Mouse (Mus musculus): ENCODE data around the gene Nrd1. TPM values are rescaled to one million over a fixed set of nuclear protein-coding genes. Genes with fewer than 3 reads are reported as not detected.

Gene Nrd1
- polyA plus RNA-seq, 1 experiment from 2014 or later, result 73.6 TPM

DNA sequence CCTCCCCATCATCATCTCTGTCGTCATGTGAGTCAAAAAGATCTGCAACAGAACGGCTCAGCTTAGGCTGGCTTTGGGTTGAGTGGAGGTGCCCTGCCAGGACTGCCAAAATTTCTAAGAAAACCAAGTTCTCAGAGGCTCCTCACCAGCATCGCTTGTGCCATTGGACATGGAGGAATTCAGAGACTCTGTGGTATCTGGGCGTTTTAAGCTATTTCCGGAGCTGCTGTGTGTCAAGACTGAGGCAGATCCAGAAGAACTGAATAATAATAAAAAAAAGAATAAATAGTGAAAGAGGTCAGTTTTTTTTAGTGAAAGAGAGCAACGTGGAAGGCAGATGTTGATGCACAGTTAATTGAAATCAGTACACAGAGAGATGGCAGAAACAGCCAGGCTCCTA is 72.4 kb downstream of the Nrd1 start:
- no peak for ATAC-seq (ENCODE audit: low FRiP score, low read depth)
- Histone ChIP-seq H3K4me2 (no peak overlapping the region), H3K27me3 (no peaks in the 10 kb centered on the region), H3K9me3 (no peaks in the 10 kb centered on the region), H3K4me1 (replicated peaks) (no peaks in the 10 kb centered on the region), H3K9ac (no peak overlapping the region), H3K27ac (replicated peaks) (no peak overlapping the region), H3K4me3 (no peak overlapping the region), H3K36me3 (peaks cover 16% of the 10 kb centered on the region; the same call in 1 of the 2 replicates)
- WGBS, result 93% methylated on average over 6 of the region's 6 CpGs

DNA sequence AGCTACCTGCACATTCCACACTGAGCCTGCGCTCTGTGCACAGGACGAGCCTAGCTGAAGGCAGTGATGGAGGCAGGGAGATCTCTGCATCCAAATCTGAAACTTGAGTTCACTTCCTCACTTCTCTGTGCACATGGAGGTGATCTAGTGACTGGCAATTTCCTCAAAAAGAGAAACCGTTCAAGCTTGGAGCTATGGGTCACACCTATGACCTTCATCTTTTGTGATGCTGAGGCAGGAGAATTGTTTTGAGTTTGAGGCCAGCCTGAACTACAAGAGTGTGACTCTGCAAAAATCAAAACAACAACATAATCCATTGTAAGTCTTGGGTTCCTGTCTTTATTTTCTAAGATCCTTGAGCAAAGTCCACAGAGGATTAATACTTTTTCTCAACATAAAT is 72.8 kb downstream of the Nrd1 start:
- 88% methylated on average over 3 of the region's 3 CpGs for WGBS
- Histone ChIP-seq H3K27ac (replicated peaks) (no peak overlapping the region), H3K36me3 (peaks cover 16% of the 10 kb centered on the region; the same call in 1 of the 2 replicates), H3K9ac (no peak overlapping the region), H3K9me3 (no peaks in the 10 kb centered on the region), H3K4me3 (no peak overlapping the region), H3K4me2 (no peak overlapping the region), H3K27me3 (no peaks in the 10 kb centered on the region), H3K4me1 (replicated peaks) (no peaks in the 10 kb centered on the region)
- ATAC-seq (ENCODE audit: low FRiP score, low read depth), result no peak

DNA sequence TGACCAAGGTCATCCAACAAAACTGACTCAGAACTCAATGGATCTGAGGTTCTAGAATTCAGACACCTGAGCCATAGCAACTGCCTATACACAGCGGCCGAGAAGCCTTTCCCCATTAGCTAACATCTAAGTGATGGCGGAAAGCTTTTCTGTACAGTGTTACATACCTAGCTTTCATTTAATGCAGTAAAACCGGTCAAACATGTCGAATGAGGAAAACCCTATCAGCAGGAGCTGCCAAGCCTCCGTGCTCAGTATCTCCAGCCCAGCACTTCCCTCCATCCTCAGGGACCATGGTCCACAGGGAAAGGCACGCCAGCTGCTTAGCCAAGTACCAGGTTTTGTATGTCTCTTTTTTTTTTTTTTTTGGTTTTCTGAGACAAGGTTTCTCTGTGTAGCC is 78.5 kb downstream of the Nrd1 start:
- H3K4me3 ChIP-seq, result no peak overlapping the region
- 94% methylated on average over 7 of the region's 7 CpGs for WGBS
- no peak overlapping the region for H3K4me2 ChIP-seq
- H3K9me3 ChIP-seq, result no peaks in the 10 kb centered on the region
- no peak for ATAC-seq (ENCODE audit: low FRiP score, low read depth)
- H3K27ac ChIP-seq (replicated peaks), result no peak overlapping the region
- H3K9ac ChIP-seq, result no peak overlapping the region
- H3K36me3 ChIP-seq, result peaks cover 32% of the 10 kb centered on the region
- H3K4me1 ChIP-seq (replicated peaks), result no peaks in the 10 kb centered on the region
- H3K27me3 ChIP-seq, result no peaks in the 10 kb centered on the region

DNA sequence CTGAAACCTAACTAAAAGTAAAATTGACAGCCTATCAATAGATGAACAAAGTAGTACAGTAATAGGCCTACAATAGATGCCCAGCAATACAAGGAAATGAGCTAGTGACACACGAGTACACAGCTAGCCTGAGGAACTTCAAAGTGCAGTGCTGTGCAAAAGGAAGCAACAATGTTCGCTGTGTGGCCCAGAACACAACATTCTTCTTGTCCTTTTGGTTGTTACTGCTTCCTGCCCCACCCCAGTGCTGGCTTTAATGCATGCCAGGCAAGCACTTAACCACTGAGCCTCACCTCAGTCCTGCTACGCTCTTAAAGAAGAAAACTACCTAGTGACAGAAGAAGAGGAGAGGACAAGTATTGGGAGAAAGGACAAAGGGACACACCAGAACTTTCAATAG is 79.2 kb downstream of the Nrd1 start:
- 81% methylated on average over 3 of the region's 3 CpGs for WGBS
- H3K4me3 ChIP-seq, result no peak overlapping the region
- H3K27me3 ChIP-seq, result no peaks in the 10 kb centered on the region
- H3K9me3 ChIP-seq, result no peaks in the 10 kb centered on the region
- H3K4me1 ChIP-seq (replicated peaks), result no peaks in the 10 kb centered on the region
- no peak overlapping the region for H3K9ac ChIP-seq
- H3K36me3 ChIP-seq, result peaks cover 34% of the 10 kb centered on the region
- H3K27ac ChIP-seq (replicated peaks), result no peak overlapping the region
- no peak overlapping the region for H3K4me2 ChIP-seq
- ATAC-seq (ENCODE audit: low FRiP score, low read depth), result no peak

DNA sequence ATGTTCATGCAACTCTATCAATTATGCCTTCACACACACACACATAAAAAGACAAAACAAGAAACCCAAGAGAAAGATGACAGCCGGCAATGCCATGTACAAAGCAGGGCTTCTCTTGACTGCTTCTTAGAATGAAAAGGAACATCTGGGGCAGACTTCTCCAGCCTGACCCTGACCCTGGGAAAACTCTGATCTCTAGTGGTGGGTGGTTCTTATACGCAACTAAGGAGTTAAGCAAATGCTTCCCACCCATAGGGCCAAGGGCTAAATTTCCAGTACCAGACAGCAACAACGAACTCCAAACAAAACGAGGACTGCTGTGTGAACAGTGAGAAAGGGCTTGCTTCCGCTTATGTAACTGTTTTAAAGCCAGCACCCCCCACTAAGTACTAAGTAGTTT is 79.7 kb downstream of the Nrd1 start:
- no peak overlapping the region for H3K27ac ChIP-seq (replicated peaks)
- H3K36me3 ChIP-seq, result peaks cover 34% of the 10 kb centered on the region
- H3K4me3 ChIP-seq, result no peak overlapping the region
- no peaks in the 10 kb centered on the region for H3K27me3 ChIP-seq
- no peaks in the 10 kb centered on the region for H3K9me3 ChIP-seq
- WGBS, result 85% methylated on average over 5 of the region's 5 CpGs
- ATAC-seq (ENCODE audit: low FRiP score, low read depth), result no peak
- H3K4me1 ChIP-seq (replicated peaks), result no peaks in the 10 kb centered on the region
- H3K4me2 ChIP-seq, result no peak overlapping the region
- H3K9ac ChIP-seq, result no peak overlapping the region

DNA sequence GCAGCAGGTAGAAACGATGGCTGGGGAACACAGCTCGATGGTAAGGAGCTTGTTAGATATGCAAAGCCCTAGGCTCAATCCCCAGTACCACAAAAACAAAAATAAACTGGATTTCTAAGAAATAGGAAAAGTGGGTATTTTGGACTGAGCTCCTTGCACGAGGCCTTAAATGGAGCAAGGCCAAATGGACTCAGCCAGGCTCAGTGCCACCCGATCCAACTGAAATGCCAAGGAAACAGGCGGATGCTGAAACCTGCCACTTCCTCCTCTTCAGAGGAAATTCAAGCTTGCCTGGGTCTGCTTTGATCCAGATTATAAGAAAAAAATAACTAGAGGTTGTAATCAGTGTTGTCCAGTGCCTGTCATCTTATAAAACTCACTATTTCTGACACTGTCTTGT is 88.7 kb downstream of the Nrd1 start:
- Histone ChIP-seq H3K9ac (no peak overlapping the region), H3K4me2 (no peak overlapping the region), H3K4me3 (no peak overlapping the region), H3K9me3 (no peaks in the 10 kb centered on the region), H3K36me3 (0 out of 2 replicates have a peak, but pooled peaks cover 4% of the 10 kb centered on the region), H3K27me3 (no peaks in the 10 kb centered on the region), H3K27ac (replicated peaks) (no peak overlapping the region), H3K4me1 (replicated peaks) (0 out of 2 replicates have a peak, but pooled peaks cover 2% of the 10 kb centered on the region)
- 87% methylated on average over 5 of the region's 5 CpGs for WGBS
- ATAC-seq (ENCODE audit: low FRiP score, low read depth), result no peak

DNA sequence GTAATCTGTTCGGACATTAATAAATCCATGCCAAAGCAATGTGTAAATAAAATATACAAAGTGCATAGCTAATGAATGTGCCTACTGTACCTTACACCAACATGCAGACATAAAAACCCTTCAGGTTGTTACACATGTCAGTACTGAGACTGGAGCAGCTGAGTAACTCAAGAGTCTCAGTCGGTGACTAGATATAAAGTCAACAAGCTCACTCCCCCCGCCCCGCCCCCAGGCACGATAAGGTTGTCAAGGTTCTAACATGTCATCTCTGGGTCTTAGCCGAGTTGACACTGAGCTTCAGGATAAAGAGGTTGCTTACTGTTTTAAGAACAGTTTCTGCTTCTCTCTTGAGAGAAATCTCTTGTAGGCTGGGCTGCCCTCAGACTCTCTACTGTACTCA is 89.5 kb downstream of the Nrd1 start:
- Histone ChIP-seq H3K9me3 (no peaks in the 10 kb centered on the region), H3K27me3 (no peaks in the 10 kb centered on the region), H3K4me1 (replicated peaks) (0 out of 2 replicates have a peak, but pooled peaks cover 5% of the 10 kb centered on the region), H3K4me3 (no peak overlapping the region), H3K36me3 (0 out of 2 replicates have a peak, but pooled peaks cover 4% of the 10 kb centered on the region), H3K9ac (no peak overlapping the region), H3K27ac (replicated peaks) (no peak overlapping the region), H3K4me2 (no peak overlapping the region)
- ATAC-seq (ENCODE audit: low FRiP score, low read depth), result no peak
- WGBS, result 86% methylated on average over 6 of the region's 6 CpGs

DNA sequence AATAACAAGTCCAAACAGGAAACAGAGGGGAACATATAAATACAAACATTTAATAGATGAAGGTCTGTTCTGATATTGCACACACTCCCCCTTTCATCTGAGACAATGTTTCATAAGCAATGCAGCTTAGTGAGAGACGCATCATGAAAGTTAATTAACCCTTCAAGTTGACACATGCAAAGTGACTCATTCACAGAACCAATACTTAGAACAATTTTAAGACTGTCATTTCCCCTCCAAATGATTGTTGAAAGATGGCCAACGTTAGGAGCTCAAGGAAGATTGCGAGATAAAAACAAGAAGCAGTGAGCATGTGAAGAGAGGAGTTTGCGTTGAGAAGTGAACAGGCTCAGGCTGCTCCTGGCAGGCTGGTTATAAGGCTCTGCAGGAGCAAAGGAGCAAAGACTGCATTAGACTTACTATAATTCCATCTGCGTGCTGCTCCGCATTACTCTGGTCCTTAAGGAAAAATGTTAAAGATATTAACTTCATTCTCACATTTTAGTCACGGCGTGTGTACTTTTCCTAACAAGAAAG is 90.9 kb downstream of the Nrd1 start:
- H3K36me3 ChIP-seq, result no peaks in the 10 kb centered on the region
- no peak overlapping the region for H3K27ac ChIP-seq (replicated peaks)
- no peak for ATAC-seq (ENCODE audit: low FRiP score, low read depth)
- no peak overlapping the region for H3K4me3 ChIP-seq
- no peak overlapping the region for H3K4me2 ChIP-seq
- WGBS, result 88% methylated on average over 8 of the region's 8 CpGs
- H3K9ac ChIP-seq, result no peak overlapping the region
- H3K27me3 ChIP-seq, result no peaks in the 10 kb centered on the region
- H3K4me1 ChIP-seq (replicated peaks), result 0 out of 2 replicates have a peak, but pooled peaks cover 5% of the 10 kb centered on the region
- H3K9me3 ChIP-seq, result no peaks in the 10 kb centered on the region

DNA sequence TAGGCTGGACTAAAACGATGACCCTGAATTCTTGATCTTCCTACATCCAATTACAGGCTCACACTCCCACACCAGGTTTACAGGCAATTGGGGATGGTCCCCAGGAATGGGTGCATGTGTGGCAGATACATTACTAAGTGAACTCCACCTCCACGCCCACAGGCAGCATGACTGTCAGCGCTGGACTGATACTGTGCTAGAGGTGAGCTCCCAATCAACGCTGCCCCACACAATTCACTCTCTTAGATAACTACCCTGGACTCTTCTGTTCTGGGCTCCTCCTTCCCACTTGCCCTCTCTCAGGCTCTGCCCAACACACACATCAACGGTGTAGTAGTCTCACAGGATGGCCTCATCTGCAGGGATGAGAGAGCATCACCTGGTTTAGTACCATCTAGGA is 91.9 kb downstream of the Nrd1 start:
- Histone ChIP-seq H3K27ac (replicated peaks) (no peak overlapping the region), H3K4me3 (no peak overlapping the region), H3K4me2 (no peak overlapping the region), H3K9me3 (no peaks in the 10 kb centered on the region), H3K36me3 (no peaks in the 10 kb centered on the region), H3K4me1 (replicated peaks) (0 out of 2 replicates have a peak, but pooled peaks cover 5% of the 10 kb centered on the region), H3K27me3 (no peaks in the 10 kb centered on the region), H3K9ac (no peak overlapping the region)
- ATAC-seq (ENCODE audit: low FRiP score, low read depth), result no peak; the same call in 1 of the 2 replicates
- WGBS, result 93% methylated on average over 5 of the region's 5 CpGs

DNA sequence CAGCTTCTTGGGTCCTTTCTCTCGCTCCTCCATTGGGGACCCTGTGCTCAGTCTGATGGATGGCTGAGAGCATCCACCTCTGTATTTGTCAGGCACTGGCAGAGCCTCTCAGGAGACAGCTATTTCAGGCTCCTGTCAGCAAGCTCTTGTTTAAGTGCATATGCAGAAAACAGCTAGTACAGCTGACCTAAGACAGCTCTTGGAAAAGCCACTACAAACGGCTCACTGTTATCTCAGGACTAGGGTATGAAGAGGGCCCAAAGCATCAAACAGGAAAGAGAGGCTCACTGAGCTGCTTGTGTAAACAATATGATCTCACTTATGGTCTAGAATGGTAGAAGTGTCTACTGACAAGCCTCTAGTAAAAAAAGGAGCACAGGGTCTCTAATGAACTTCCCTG is 93.8 kb downstream of the Nrd1 start:
- no peak for ATAC-seq (ENCODE audit: low FRiP score, low read depth)
- no peak overlapping the region for H3K9ac ChIP-seq
- 0 out of 2 replicates have a peak, but pooled peaks cover 5% of the 10 kb centered on the region for H3K4me1 ChIP-seq (replicated peaks)
- H3K27me3 ChIP-seq, result no peaks in the 10 kb centered on the region
- no peak overlapping the region for H3K4me2 ChIP-seq
- no peaks in the 10 kb centered on the region for H3K36me3 ChIP-seq
- H3K4me3 ChIP-seq, result no peak overlapping the region
- WGBS, result 50% methylated on average over 2 of the region's 2 CpGs
- no peak overlapping the region for H3K27ac ChIP-seq (replicated peaks)
- H3K9me3 ChIP-seq, result no peaks in the 10 kb centered on the region

DNA sequence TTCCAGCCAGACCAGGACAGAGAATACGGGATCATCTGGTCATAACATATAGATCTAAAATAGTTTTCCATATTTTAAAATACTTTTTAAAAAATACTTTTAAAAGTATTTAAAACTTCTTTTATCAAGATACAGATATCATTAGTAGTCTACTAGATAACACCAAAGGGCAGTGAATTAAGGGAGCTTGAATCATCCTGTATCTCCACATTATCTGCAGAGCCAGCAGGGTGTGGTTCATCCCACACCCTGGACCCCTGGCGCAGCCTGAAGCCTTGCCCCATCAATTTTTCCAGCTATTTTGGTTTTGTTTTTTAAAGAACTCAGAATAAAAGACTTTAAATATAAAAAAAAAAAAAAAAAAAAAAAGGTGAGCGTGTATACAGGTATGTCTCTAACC is 98.4 kb downstream of the Nrd1 start:
- WGBS, result 95% methylated on average over 3 of the region's 3 CpGs
- Histone ChIP-seq H3K4me2 (no peak overlapping the region), H3K36me3 (peaks cover 4% of the 10 kb centered on the region; the same call in 1 of the 2 replicates), H3K9me3 (no peaks in the 10 kb centered on the region), H3K9ac (no peak overlapping the region), H3K4me3 (no peak overlapping the region), H3K27me3 (no peaks in the 10 kb centered on the region), H3K27ac (replicated peaks) (no peak overlapping the region), H3K4me1 (replicated peaks) (0 out of 2 replicates have a peak, but pooled peaks cover 5% of the 10 kb centered on the region)
- ATAC-seq (ENCODE audit: low FRiP score, low read depth), result no peak

DNA sequence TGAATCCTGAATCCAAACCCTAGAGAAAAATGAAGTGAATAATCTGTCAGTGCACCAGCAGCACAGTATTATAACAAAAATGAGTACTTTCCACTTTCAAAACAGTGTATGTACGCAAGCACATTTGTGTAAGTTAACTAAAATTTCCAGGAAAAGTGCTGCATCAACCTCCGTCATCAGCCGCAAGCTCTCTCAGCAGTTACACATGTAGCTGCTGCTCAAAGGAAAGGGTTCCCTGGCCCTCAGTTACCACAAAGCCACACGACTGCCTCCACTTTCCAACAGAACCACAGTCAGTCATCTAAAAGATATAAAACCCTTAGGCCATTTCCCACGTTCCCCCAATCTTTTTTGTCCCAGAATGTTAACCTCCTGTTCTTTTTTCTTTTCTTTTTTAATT is 102.1 kb downstream of the Nrd1 start:
- Histone ChIP-seq H3K36me3 (peaks cover 4% of the 10 kb centered on the region; the same call in 1 of the 2 replicates), H3K4me3 (no peak overlapping the region), H3K9me3 (no peaks in the 10 kb centered on the region), H3K9ac (no peak overlapping the region), H3K4me2 (no peak overlapping the region), H3K27ac (replicated peaks) (no peak overlapping the region), H3K27me3 (no peaks in the 10 kb centered on the region), H3K4me1 (replicated peaks) (no peaks in the 10 kb centered on the region)
- 92% methylated on average over 5 of the region's 5 CpGs for WGBS
- ATAC-seq (ENCODE audit: low FRiP score, low read depth), result no peak

All from hindbrain, embryonic 15.5 days (tissue).